Mouse (Mus musculus) liver, postnatal 0 days (tissue): Measurements from ENCODE around the gene Nup62.

Source experiments
- CTCF ChIP-seq: sonication (generic); IDR thresholded peaks from 2 replicates; pipeline ENCODE4 v1.5.1; 2016; ENCODE audit warnings: antibody characterized with exemption, low read depth
- EP300 ChIP-seq: IDR thresholded peaks from 2 replicates; pipeline ENCODE4 v1.6.1; 2016; ENCODE audit warnings: antibody characterized with exemption, low read depth, mild to moderate bottlenecking

- TF ChIP-seq CTCF, result no peak
- TF ChIP-seq EP300, result no peak
Measured at GRCm38 (mm10) chr7:44820525-44820924, 4.6 kb downstream of the Nup62 start.
